Mouse (Mus musculus): ENCODE measurements around the gene Cblb.

The Cblb gene

DNA sequence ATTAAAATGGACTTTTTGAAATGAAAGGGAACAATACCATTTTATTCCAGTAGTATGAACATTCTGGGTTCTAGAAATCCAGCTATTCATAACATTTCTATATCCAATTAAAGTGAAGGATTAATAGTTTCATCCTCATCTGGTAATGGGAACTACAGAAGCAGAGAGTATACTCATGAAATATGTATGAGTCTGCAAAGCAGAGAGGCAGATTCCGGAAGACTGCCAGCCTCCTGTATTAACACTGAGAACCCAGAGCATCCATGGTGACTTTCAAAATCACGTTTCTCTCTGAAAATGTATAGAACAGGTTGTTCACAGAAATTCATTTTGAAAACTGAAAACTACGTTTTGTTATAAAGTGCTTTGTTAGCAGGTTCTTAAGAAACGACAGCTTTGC, 83.4 kb downstream of the Cblb start:
- in situ Hi-C loops (cut with MboI, MseI), result no loop called here

DNA sequence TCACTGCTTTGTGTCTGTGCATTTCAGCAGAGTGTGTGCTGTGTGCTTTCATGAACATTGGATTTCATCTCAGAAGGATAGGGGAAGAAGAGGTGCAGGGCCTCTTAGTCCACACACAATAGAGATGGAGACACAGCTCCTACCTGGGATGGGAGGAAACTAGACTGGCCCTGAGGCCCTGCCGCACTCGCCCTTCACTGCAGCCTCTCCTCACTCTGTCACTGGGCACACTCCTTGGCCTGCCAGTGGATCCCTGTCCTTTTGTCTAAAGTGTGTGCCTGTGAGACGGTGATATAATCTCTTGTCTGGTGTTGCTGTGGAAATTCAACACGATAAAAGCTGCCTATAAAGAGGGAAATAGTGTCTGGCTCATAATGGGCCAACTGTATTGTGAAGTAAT, 88.0 kb downstream of the Cblb start:
- in situ Hi-C loops (cut with MboI, MseI), result no loop called here

DNA sequence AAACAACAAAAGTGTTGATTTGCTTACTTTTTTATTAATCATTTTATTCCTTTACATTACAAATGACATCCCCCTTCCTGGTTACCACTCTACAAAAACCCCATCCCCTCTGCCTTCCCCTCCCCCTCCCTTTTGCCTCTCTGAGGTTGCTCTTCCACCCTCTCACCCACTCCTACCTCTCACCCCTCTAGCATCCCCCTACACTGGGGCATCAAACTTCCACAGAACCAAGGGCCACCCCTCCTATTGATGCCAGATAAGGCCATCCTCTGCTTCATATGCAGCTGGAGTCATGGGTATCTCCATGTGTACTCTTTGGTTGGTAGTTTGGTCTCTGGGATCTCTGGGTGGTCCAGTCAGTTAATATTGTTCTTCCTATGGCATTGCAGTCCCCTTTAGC, 93.9 kb downstream of the Cblb start:
- in situ Hi-C loops (cut with MboI, MseI), result no loop called here

- in situ Hi-C loops (cut with MboI, MseI), result no loop called here
Observed at GRCm38 (mm10) chr16:52125896-52126295, 94.9 kb downstream of the Cblb start.

GRCm38 (mm10) chr16:52129357-52129905, 98.4 kb downstream of the Cblb start:
- in situ Hi-C loops (cut with MboI, MseI), result no loop called here

- in situ Hi-C loops (cut with MboI, MseI), result no loop called here
Observed at GRCm38 (mm10) chr16:52132808-52133490, 101.9 kb downstream of the Cblb start.

GRCm38 (mm10) chr16:52134631-52135227, 103.7 kb downstream of the Cblb start:
- in situ Hi-C loops (cut with MboI, MseI), result no loop called here

DNA sequence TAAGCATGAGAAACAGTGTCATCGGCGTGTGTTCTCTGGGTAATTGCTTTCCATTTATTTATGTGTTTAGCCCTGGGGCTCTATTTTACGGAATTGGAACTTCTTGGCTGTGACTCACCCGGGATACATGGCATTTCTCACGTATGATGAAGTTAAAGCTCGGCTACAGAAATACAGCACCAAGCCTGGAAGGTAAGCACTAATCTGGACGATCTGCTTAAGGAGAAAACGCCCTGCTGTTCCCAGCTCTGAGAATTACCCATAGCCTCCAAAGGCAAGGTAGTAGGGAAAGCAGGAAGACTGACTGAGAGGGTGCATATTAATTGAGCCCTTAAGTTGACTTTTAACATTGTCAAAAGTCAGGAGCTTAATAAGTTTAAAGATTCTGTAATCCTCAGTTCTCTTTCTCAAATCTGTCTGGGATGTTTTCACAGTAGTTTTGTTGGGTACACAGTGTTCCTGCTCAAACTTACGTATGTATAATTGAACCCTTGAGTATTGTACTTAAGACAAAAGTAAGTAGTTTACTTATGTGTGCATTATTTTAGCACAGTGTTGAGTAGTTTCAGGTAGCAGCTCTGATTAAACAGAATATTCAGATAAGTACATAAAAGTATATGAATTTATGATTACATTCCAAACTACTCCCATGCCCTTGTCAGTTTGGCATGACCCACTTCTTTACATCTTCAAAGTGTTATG, 104.8 kb downstream of the Cblb start:
- in situ Hi-C loops (cut with MboI, MseI), result no loop called here

GRCm38 (mm10) chr16:52143101-52143500, 112.1 kb downstream of the Cblb start:
- in situ Hi-C loops (cut with MboI, MseI), result no loop called here

GRCm38 (mm10) chr16:52143818-52144217, 112.8 kb downstream of the Cblb start:
- in situ Hi-C loops (cut with MboI, MseI), result no loop called here

- in situ Hi-C loops (cut with MboI, MseI), result no loop called here
Observed at GRCm38 (mm10) chr16:52144792-52145191, 113.8 kb downstream of the Cblb start.

DNA sequence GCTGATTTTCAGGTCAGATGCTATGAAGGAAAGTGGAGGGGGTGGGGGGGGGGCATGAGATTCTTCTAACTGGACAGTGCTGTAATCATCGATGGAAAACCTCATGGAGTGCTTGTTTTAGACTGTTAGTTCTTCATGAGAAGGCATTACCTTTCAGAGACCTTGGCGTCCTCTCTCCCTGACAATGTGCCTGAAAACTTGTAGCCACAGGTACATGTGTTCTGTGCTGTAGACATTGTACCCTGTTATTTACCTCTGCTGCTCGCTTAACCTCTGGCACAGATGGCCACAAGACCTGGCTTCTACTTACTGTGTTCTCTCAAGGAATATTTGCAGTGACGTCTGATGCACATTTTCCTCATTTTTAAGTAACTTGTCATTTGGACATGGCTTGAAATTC, 114.5 kb downstream of the Cblb start:
- in situ Hi-C loops (cut with MboI, MseI), result no loop called here

- in situ Hi-C loops (cut with MboI, MseI), result no loop called here
Observed at GRCm38 (mm10) chr16:52146976-52147696, 116.1 kb downstream of the Cblb start.

GRCm38 (mm10) chr16:52148041-52148440, 117.0 kb downstream of the Cblb start:
- in situ Hi-C loops (cut with MboI, MseI), result no loop called here

DNA sequence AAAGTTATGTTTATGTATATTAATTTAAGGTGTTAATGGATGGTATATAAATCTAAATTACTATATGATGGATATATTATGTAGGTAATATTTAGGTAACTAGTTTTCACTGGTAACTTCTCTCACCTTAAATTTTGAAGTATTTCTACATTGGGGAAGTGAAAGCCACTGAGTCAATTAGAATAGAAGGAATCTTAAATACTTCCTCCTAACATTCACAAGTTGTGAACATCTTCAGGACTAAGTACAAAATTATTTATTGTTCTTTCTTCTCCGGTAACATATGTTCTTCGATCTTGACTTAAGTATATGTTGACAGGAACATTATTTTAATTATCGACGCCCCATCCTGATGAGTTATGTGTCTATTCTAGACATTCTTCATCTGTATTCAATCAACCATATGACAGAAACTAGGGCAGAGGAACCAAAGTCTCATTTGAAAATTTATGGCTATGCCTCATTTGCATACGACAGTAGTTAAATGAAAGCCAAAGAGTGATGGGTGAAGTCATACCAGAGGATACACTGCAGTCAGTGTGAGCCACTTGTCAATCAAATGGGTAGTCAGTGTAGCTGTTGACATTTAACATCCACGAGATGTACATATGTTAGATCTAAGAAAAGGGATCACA, 118.2 kb downstream of the Cblb start:
- in situ Hi-C loops (cut with MboI, MseI), result no loop called here

DNA sequence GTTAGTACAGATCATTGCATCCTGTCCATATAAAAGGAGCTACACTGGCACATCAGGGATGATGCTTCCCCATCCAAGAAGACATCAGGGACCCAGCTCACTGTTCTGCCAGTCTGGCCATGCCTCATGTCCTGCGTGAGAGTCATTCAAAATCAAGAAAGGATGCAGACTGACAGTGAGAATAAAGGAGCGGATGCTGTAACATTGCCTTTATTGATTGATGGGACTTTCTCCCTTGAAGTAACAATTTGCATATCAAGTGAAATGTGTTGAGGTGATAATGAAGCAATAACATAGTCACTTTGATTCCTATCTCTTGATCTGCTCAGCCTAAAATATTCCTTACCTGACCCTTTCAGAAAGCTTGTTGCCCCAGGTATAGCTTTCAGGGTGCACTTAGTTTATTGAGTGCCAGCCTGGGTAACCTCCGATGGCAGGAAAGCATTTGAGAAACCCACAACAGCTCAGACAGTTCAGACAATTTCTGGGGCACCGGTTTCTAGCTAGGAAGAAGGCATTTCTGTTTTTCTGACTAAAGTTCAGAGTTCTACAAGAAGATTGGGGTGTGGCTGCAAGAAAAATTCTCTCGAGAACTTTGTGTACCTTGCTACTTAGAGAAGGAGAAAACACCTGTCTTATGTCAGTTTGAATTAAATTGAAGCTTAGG, 124.1 kb downstream of the Cblb start:
- in situ Hi-C loops (cut with MboI, MseI), result no loop called here

DNA sequence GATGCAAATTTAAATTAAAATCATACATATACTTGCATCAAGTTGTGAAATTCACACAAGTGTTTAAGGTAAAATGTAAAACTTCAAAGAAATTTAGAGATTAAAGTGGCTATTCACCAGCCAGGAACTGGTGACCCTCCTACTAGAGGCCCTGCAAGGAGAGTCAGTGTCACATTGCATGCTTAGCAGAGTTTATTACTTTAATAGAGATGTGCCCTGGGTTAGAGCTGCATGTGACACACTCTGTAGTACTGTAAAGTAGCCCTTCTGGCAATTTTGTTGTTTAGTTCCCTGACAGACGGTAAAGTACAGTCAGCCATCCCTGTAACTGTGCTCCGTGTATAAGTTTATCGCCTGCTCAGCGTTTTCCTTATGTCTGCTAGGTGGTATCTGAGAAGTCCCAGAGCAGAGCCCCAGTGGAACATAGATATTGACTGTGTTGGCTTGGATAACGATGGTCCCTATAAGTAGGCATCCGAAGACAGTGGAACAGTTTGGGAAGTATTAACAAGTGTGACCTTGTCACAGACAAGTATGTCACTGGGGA, 129.0 kb downstream of the Cblb start:
- in situ Hi-C loops (cut with MboI, MseI), result no loop called here

DNA sequence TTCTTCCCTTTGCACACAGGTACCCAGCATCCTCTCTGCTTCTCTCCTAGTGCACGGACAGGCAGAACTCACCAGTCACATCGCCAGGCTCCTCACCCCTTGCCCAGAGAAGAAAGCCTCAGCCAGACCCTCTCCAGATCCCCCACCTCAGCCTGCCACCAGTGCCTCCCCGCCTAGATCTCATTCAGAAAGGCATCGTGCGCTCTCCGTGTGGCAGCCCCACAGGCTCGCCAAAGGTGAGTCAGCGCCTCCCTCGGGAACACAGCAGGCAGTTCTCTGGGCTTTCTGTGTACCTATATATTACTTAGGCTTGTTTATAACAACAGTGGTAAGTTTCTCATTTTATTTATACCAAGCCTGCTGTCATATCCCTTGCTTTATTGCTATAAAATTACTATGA, 133.2 kb downstream of the Cblb start:
- in situ Hi-C loops (cut with MboI, MseI), result no loop called here

- in situ Hi-C loops (cut with MboI, MseI), result no loop called here
Observed at GRCm38 (mm10) chr16:52173253-52173652, 142.2 kb downstream of the Cblb start.

GRCm38 (mm10) chr16:52179839-52180238, 148.8 kb downstream of the Cblb start:
- in situ Hi-C loops (cut with MboI, MseI), result loop anchor here (10.0 kb wide), 1 partner anchor 875 kb away; no protein-coding TSS in a partner anchor

DNA sequence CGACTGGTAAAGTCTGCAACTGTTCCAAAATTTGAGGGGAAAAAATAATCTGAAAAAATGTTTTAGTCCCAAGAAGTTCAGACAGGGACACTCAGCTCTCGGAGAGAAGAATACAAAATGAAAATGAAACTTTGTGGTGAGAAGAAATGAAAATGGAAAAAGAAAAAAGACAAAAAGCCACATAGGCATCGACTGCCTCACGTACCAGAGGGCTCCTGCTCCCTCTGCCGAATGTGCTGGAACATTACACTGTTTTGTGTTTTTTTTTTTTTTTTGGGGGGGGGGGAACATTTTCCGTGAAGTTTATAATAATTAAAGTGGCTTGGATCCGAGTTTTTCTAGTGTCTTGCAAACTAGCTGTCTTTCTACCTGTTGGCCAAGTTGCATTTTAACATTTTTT, 151.0 kb downstream of the Cblb start:
- in situ Hi-C loops (cut with MboI, MseI), result loop anchor here (10.0 kb wide), 1 partner anchor 877 kb away; no protein-coding TSS in a partner anchor

Measured in regulatory T cell (primary cell).